Mouse (Mus musculus) forebrain, embryonic 11.5 days (tissue): Measurements from ENCODE around the gene Gpm6a. TPM values are rescaled to one million over a fixed set of nuclear protein-coding genes. Genes with fewer than 3 reads are reported as not detected.
"Not testable (repeated sequence)": the region's sequence is repeated elsewhere in the genome, so short reads cannot be mapped to it uniquely, and the experiment has no call there.

Source experiments
- ATAC-seq: fragments of 200-750 bp; cut with Nextera tagmentation; replicated peaks from 2 replicates; pipeline ENCODE4 v1.8.0; 2017; ENCODE audit warnings: moderate TSS enrichment; ENCODE audit not compliant: low FRiP score
- DNase-seq: peaks from one replicate; pipeline ENCODE4 v3.0.0-alpha.2; 2017; ENCODE audit warnings: low spot score
- H3K27ac ChIP-seq: fragments of 300-500 bp; sonication (generic); 2 replicates; pipeline ENCODE4 v1.5.1; 2014; ENCODE audit warnings: low read depth, low read length
- H3K27me3 ChIP-seq: fragments of 300-500 bp; sonication (generic); 2 replicates; pipeline ENCODE4 v1.6.1; 2014; ENCODE audit warnings: mild to moderate bottlenecking, low read length, mixed read lengths; ENCODE audit not compliant: control insufficient read depth, insufficient read depth
- H3K36me3 ChIP-seq: fragments of 300-500 bp; sonication (generic); 2 replicates; pipeline ENCODE4 v1.6.1; 2014; ENCODE audit warnings: mild to moderate bottlenecking, low read length, moderate library complexity, mixed read lengths; ENCODE audit not compliant: control insufficient read depth, insufficient read depth
- H3K4me1 ChIP-seq: fragments of 300-500 bp; sonication (generic); replicated peaks from 2 replicates; pipeline ENCODE4 v1.6.1; 2014; ENCODE audit warnings: low read length, mixed read lengths; ENCODE audit not compliant: control insufficient read depth, insufficient read depth
- H3K4me2 ChIP-seq: fragments of 300-500 bp; sonication (generic); 2 replicates; pipeline ENCODE4 v1.6.1; 2014; ENCODE audit warnings: low read depth, mild to moderate bottlenecking, low read length, moderate library complexity, mixed read lengths; ENCODE audit not compliant: severe bottlenecking
- H3K4me3 ChIP-seq: fragments of 300-500 bp; sonication (generic); 2 replicates; pipeline ENCODE4 v1.5.1; 2014; ENCODE audit warnings: low read depth, low read length
- H3K9ac ChIP-seq: fragments of 300-500 bp; sonication (generic); 2 replicates; pipeline ENCODE4 v1.6.1; 2014; ENCODE audit warnings: low read length
- H3K9me3 ChIP-seq: fragments of 300-500 bp; sonication (generic); 2 replicates; pipeline ENCODE4 v1.6.1; 2016; ENCODE audit warnings: low read length, mixed read lengths; ENCODE audit not compliant: control insufficient read depth
- WGBS: fragments of 180-500 bp; shearing (Covaris S2); extraction: QIAGEN DNeasy Blood & Tissue Kit; methylation state at CpG from one replicate; pipeline ENCODE4 v1.1.7; 2014; 5-methylcytosine and 5-hydroxymethylcytosine counted together
- polyA plus RNA-seq: library from polyadenylated mRNA; unstranded; fragments of >200 nt; fragmentation: Nextera tagmentation; extraction: Ambion mirVana; gene quantifications from 2 replicates; pipeline ENCODE4 v1.2.1, GENCODE M21; 2014

The Gpm6a gene
- polyA plus RNA-seq, 1 experiment from 2014 or later = 99.8 TPM

- not testable (repeated sequence) for ATAC-seq, H3K4me3 ChIP-seq, H3K36me3 ChIP-seq, H3K9me3 ChIP-seq, DNase-seq, H3K9ac ChIP-seq, H3K4me2 ChIP-seq, H3K27ac ChIP-seq, H3K4me1 ChIP-seq, H3K27me3 ChIP-seq
- WGBS = 94% methylated on average over 2 of the region's 2 CpGs
Observed at GRCm38 (mm10) chr8:55068811-55069210, 114.2 kb downstream of the Gpm6a start.

GRCm38 (mm10) chr8:55073481-55073880 is 118.8 kb downstream of the Gpm6a start:
- H3K4me3 ChIP-seq = no peak overlapping the region
- no peak overlapping the region for H3K4me2 ChIP-seq
- no peak overlapping the region for H3K9ac ChIP-seq
- WGBS = 95% methylated on average over 10 of the region's 10 CpGs
- H3K36me3 ChIP-seq = no peaks in the 10 kb centered on the region
- no peaks in the 10 kb centered on the region for H3K27me3 ChIP-seq
- ATAC-seq (no peak), DNase-seq (no peak)
- no peaks in the 10 kb centered on the region for H3K9me3 ChIP-seq
- H3K4me1 ChIP-seq = no peaks in the 10 kb centered on the region
- no peak overlapping the region for H3K27ac ChIP-seq

- no peaks in the 10 kb centered on the region for H3K9me3 ChIP-seq
- H3K27me3 ChIP-seq = no peaks in the 10 kb centered on the region
- no peaks in the 10 kb centered on the region for H3K36me3 ChIP-seq
- no peak overlapping the region for H3K9ac ChIP-seq
- ATAC-seq (no peak), DNase-seq (no peak)
- H3K4me3 ChIP-seq = no peak overlapping the region
- H3K4me2 ChIP-seq = no peak overlapping the region
- no peak overlapping the region for H3K27ac ChIP-seq
- H3K4me1 ChIP-seq = no peaks in the 10 kb centered on the region
Observed at GRCm38 (mm10) chr8:55102195-55102594, 147.6 kb downstream of the Gpm6a start.

- no peaks in the 10 kb centered on the region for H3K9me3 ChIP-seq
- no peak for ATAC-seq
- no peak overlapping the region for H3K9ac ChIP-seq
- H3K4me3 ChIP-seq = no peak overlapping the region
- no peak for DNase-seq
- 84% methylated on average over 2 of the region's 2 CpGs for WGBS
- H3K27me3 ChIP-seq = no peaks in the 10 kb centered on the region
- H3K27ac ChIP-seq = no peak overlapping the region
- H3K4me1 ChIP-seq = no peaks in the 10 kb centered on the region
- no peak overlapping the region for H3K4me2 ChIP-seq
- H3K36me3 ChIP-seq = no peaks in the 10 kb centered on the region
Observed at GRCm38 (mm10) chr8:55103065-55103464, 148.4 kb downstream of the Gpm6a start.

- WGBS = 45% methylated on average over 3 of the region's 3 CpGs
- Histone ChIP-seq H3K27ac (no peak overlapping the region), H3K4me3 (no peak overlapping the region), H3K9me3 (no peaks in the 10 kb centered on the region), H3K36me3 (no peaks in the 10 kb centered on the region), H3K9ac (no peak overlapping the region), H3K27me3 (no peaks in the 10 kb centered on the region), H3K4me2 (no peak overlapping the region), H3K4me1 (no peaks in the 10 kb centered on the region)
- 0 out of 2 replicates have a peak, but pooled peaks have one; percentile 42 for ATAC-seq
- DNase-seq = no peak
Observed at GRCm38 (mm10) chr8:55103891-55104481, 149.3 kb downstream of the Gpm6a start.

Other genes with a start within 250 kb of the Gpm6a start
- gene Wdr17, start 67.7 kb upstream of the Gpm6a start, polyA plus RNA-seq = 2.7 and 6.6 TPM in 2 replicates